Mouse (Mus musculus) embryonic facial prominence, embryonic 12.5 days (tissue): ENCODE data around the gene Cep162. TPM values are rescaled to one million over a fixed set of nuclear protein-coding genes. Genes with fewer than 3 reads are reported as not detected.

Source experiments
- ATAC-seq: fragments of 200-750 bp; cut with Nextera tagmentation; 2 replicates; pipeline ENCODE4 v1.8.0; 2017; ENCODE audit not compliant: insufficient number of reproducible peaks, insufficient read depth, low FRiP score, low TSS enrichment
- H3K27ac ChIP-seq: fragments of 300-500 bp; sonication (generic); 2 replicates; pipeline ENCODE4 v1.5.1; 2016; ENCODE audit warnings: mild to moderate bottlenecking
- H3K27me3 ChIP-seq: fragments of 300-500 bp; sonication (generic); 2 replicates; pipeline ENCODE4 v1.6.1; 2016; ENCODE audit warnings: mild to moderate bottlenecking, moderate library complexity
- H3K36me3 ChIP-seq: fragments of 300-500 bp; sonication (generic); 2 replicates; pipeline ENCODE4 v1.6.1; 2016; ENCODE audit warnings: mild to moderate bottlenecking
- H3K4me1 ChIP-seq: fragments of 300-500 bp; sonication (generic); 2 replicates; pipeline ENCODE4 v1.6.1; 2016
- H3K4me2 ChIP-seq: fragments of 300-500 bp; sonication (generic); replicated peaks from 2 replicates; pipeline ENCODE4 v1.6.1; 2016; ENCODE audit warnings: mild to moderate bottlenecking, moderate library complexity
- H3K4me3 ChIP-seq: fragments of 300-500 bp; sonication (generic); 2 replicates; pipeline ENCODE4 v1.5.1; 2016; ENCODE audit warnings: mild to moderate bottlenecking
- H3K9ac ChIP-seq: fragments of 300-500 bp; sonication (generic); 2 replicates; pipeline ENCODE4 v1.6.1; 2016; ENCODE audit warnings: mild to moderate bottlenecking, moderate library complexity
- H3K9me3 ChIP-seq: fragments of 300-500 bp; sonication (generic); 2 replicates; pipeline ENCODE4 v1.6.1; 2016; ENCODE audit warnings: mild to moderate bottlenecking, moderate library complexity
- WGBS: fragments of 180-500 bp; shearing (Covaris S2); methylation state at CpG from one replicate; pipeline ENCODE4 v1.1.7; 2016; 5-methylcytosine and 5-hydroxymethylcytosine counted together
- polyA plus RNA-seq: library from polyadenylated mRNA; unstranded; fragments of >200 nt; fragmentation: Nextera tagmentation; extraction: Ambion mirVana; gene quantifications from 2 replicates; pipeline ENCODE4 v1.2.1, GENCODE M21; 2016

Gene Cep162
- polyA plus RNA-seq, 1 experiment from 2014 or later: 9.1 TPM

- no peak overlapping the region for H3K4me3 ChIP-seq
- H3K4me2 ChIP-seq: no peak overlapping the region
- WGBS: 91% methylated on average over 6 of the region's 6 CpGs
- H3K36me3 ChIP-seq: peaks cover 11% of the 10 kb centered on the region
- no peaks in the 10 kb centered on the region for H3K27me3 ChIP-seq
- no peak overlapping the region for H3K9ac ChIP-seq
- no peaks in the 10 kb centered on the region for H3K9me3 ChIP-seq
- no peak overlapping the region for H3K27ac ChIP-seq
- H3K4me1 ChIP-seq: no peaks in the 10 kb centered on the region
- ATAC-seq: no peak
These were observed 57.3 kb downstream of the Cep162 start for GRCm38 (mm10) chr9:87198036-87198435.

- ATAC-seq: no peak
- H3K9ac ChIP-seq: no peak overlapping the region
- H3K9me3 ChIP-seq: peaks cover 3% of the 10 kb centered on the region
- no peak overlapping the region for H3K27ac ChIP-seq
- H3K27me3 ChIP-seq: no peaks in the 10 kb centered on the region
- no peak overlapping the region for H3K4me2 ChIP-seq
- peaks cover 19% of the 10 kb centered on the region for H3K36me3 ChIP-seq
- H3K4me3 ChIP-seq: no peak overlapping the region
- 82% methylated on average over 3 of the region's 3 CpGs for WGBS
- H3K4me1 ChIP-seq: no peaks in the 10 kb centered on the region
These were observed 58.1 kb downstream of the Cep162 start for GRCm38 (mm10) chr9:87197277-87197676.

- Histone ChIP-seq H3K27me3 (no peaks in the 10 kb centered on the region), H3K36me3 (peaks cover 38% of the 10 kb centered on the region)
- ATAC-seq: no peak
These were observed 61.6 kb downstream of the Cep162 start for GRCm38 (mm10) chr9:87193721-87194120.

GRCm38 (mm10) chr9:87187336-87187735 lies 68.0 kb downstream of the Cep162 start:
- Histone ChIP-seq H3K4me3 (no peak overlapping the region), H3K27ac (no peak overlapping the region), H3K27me3 (no peaks in the 10 kb centered on the region), H3K9ac (no peak overlapping the region), H3K36me3 (peaks cover 20% of the 10 kb centered on the region), H3K9me3 (peaks cover 4% of the 10 kb centered on the region), H3K4me2 (no peak overlapping the region), H3K4me1 (no peaks in the 10 kb centered on the region)
- 81% methylated on average over 4 of the region's 4 CpGs for whole genome bisulfite sequencing
- ATAC-seq: no peak

More at GRCm38 (mm10) chr9:87193721-87194120, 61.6 kb downstream of the Cep162 start:
- Histone ChIP-seq H3K9me3 (peaks cover 6% of the 10 kb centered on the region), H3K4me1 (no peaks in the 10 kb centered on the region), H3K4me2 (no peak overlapping the region), H3K4me3 (no peak overlapping the region), H3K9ac (no peak overlapping the region), H3K27ac (no peak overlapping the region)
- 35% methylated on average over 1 of the region's 1 CpGs for WGBS

- no peak for ATAC-seq
- Histone ChIP-seq H3K4me3 (no peak overlapping the region), H3K4me2 (no peak overlapping the region), H3K9ac (no peak overlapping the region), H3K27me3 (no peaks in the 10 kb centered on the region), H3K9me3 (no peaks in the 10 kb centered on the region), H3K4me1 (no peaks in the 10 kb centered on the region), H3K27ac (no peak overlapping the region), H3K36me3 (no peaks in the 10 kb centered on the region)
- 91% methylated on average over 10 of the region's 10 CpGs for WGBS
These were observed 73.1 kb downstream of the Cep162 start for GRCm38 (mm10) chr9:87182231-87182630.

GRCm38 (mm10) chr9:87178534-87178933 lies 76.8 kb downstream of the Cep162 start:
- no peaks in the 10 kb centered on the region for H3K9me3 ChIP-seq
- 68% methylated on average over 7 of the region's 7 CpGs for WGBS
- no peak overlapping the region for H3K9ac ChIP-seq

GRCm38 (mm10) chr9:87171517-87171916 lies 83.8 kb downstream of the Cep162 start:
- 82% methylated on average over 3 of the region's 3 CpGs for WGBS
- no peak overlapping the region for H3K9ac ChIP-seq

More at GRCm38 (mm10) chr9:87178534-87178933, 76.8 kb downstream of the Cep162 start:
- Histone ChIP-seq H3K4me2 (no peak overlapping the region), H3K36me3 (no peaks in the 10 kb centered on the region), H3K27ac (no peak overlapping the region), H3K4me3 (no peak overlapping the region), H3K27me3 (no peaks in the 10 kb centered on the region), H3K4me1 (no peaks in the 10 kb centered on the region)
- no peak for ATAC-seq

GRCm38 (mm10) chr9:87170891-87171290 lies 84.4 kb downstream of the Cep162 start:
- Histone ChIP-seq H3K4me2 (no peak overlapping the region), H3K27ac (no peak overlapping the region), H3K4me1 (0 out of 2 replicates have a peak, but pooled peaks cover 8% of the 10 kb centered on the region), H3K4me3 (no peak overlapping the region), H3K27me3 (no peaks in the 10 kb centered on the region), H3K9me3 (no peaks in the 10 kb centered on the region), H3K9ac (no peak overlapping the region), H3K36me3 (no peaks in the 10 kb centered on the region)
- no peak for ATAC-seq
- 70% methylated on average over 3 of the region's 3 CpGs for WGBS

More at GRCm38 (mm10) chr9:87171517-87171916, 83.8 kb downstream of the Cep162 start:
- Histone ChIP-seq H3K27me3 (no peaks in the 10 kb centered on the region), H3K27ac (no peak overlapping the region), H3K4me2 (no peak overlapping the region), H3K36me3 (no peaks in the 10 kb centered on the region), H3K9me3 (no peaks in the 10 kb centered on the region), H3K4me1 (0 out of 2 replicates have a peak, but pooled peaks cover 8% of the 10 kb centered on the region), H3K4me3 (no peak overlapping the region)
- no peak for ATAC-seq

GRCm38 (mm10) chr9:87169144-87169543 lies 86.2 kb downstream of the Cep162 start:
- Histone ChIP-seq H3K9me3 (no peaks in the 10 kb centered on the region), H3K9ac (no peak overlapping the region), H3K27ac (no peak overlapping the region), H3K27me3 (no peaks in the 10 kb centered on the region), H3K36me3 (no peaks in the 10 kb centered on the region), H3K4me3 (no peak overlapping the region), H3K4me2 (no peak overlapping the region), H3K4me1 (peaks cover 8% of the 10 kb centered on the region; the same call in 1 of the 2 replicates)
- WGBS: 82% methylated on average over 12 of the region's 12 CpGs
- no peak for ATAC-seq

- no peak overlapping the region for H3K27ac ChIP-seq
- H3K27me3 ChIP-seq: no peaks in the 10 kb centered on the region
- H3K4me3 ChIP-seq: no peak overlapping the region
- H3K9me3 ChIP-seq: no peaks in the 10 kb centered on the region
- H3K4me1 ChIP-seq: peaks cover 8% of the 10 kb centered on the region; the same call in 1 of the 2 replicates
- no peak for ATAC-seq
- no peak overlapping the region for H3K9ac ChIP-seq
- 43% methylated on average over 3 of the region's 3 CpGs for WGBS
- no peak overlapping the region for H3K4me2 ChIP-seq
- H3K36me3 ChIP-seq: no peaks in the 10 kb centered on the region
These were observed 87.3 kb downstream of the Cep162 start for GRCm38 (mm10) chr9:87168051-87168450.

- no peak overlapping the region for H3K9ac ChIP-seq
- no peak overlapping the region for H3K4me2 ChIP-seq
- ATAC-seq: no peak
- no peaks in the 10 kb centered on the region for H3K27me3 ChIP-seq
- H3K9me3 ChIP-seq: no peaks in the 10 kb centered on the region
- no peak overlapping the region for H3K27ac ChIP-seq
- WGBS: 65% methylated on average over 9 of the region's 9 CpGs
- H3K4me1 ChIP-seq: peaks cover 8% of the 10 kb centered on the region; the same call in 1 of the 2 replicates
- no peak overlapping the region for H3K4me3 ChIP-seq
- no peaks in the 10 kb centered on the region for H3K36me3 ChIP-seq
These were observed 88.1 kb downstream of the Cep162 start for GRCm38 (mm10) chr9:87167001-87167830.

GRCm38 (mm10) chr9:87162559-87162958 lies 92.8 kb downstream of the Cep162 start:
- Histone ChIP-seq H3K9me3 (no peaks in the 10 kb centered on the region), H3K36me3 (no peaks in the 10 kb centered on the region), H3K9ac (no peak overlapping the region), H3K4me1 (peaks cover 4% of the 10 kb centered on the region; the same call in 1 of the 2 replicates), H3K27me3 (no peaks in the 10 kb centered on the region), H3K4me3 (no peak overlapping the region), H3K4me2 (no peak overlapping the region), H3K27ac (no peak overlapping the region)
- 72% methylated on average over 4 of the region's 4 CpGs for WGBS
- ATAC-seq: no peak
